ENCODE assay signal across 8 mouse cellular contexts in genomic region chr6:115037103-115038094, GRCm38 (mm10). TPM values are rescaled to one million over a fixed set of nuclear protein-coding genes. Genes with fewer than 3 reads are reported as not detected.
DNase-seq lines count a peak whose midpoint lies in the region; ATAC-seq and TF ChIP-seq lines count a peak whose summit lies in the region.

TSS of gene Tamm41 (minus strand) at chr6:115037876.

- H3K4me1 ChIP-seq in heart, embryonic 13.5 days: peaks cover 15% of the 10 kb centered on the region
- peaks cover 8% of the 10 kb centered on the region; the same call in 1 of the 2 replicates for H3K4me1 ChIP-seq in kidney, postnatal 0 days (replicated peaks; ENCODE audit: insufficient read depth, low read length)
- H3K4me1 ChIP-seq in liver, embryonic 12.5 days: peaks cover 17% of the 10 kb centered on the region

- peak; percentile 86 for ATAC-seq in heart, embryonic 13.5 days (ENCODE audit: extremely low read depth, insufficient number of reproducible peaks, low FRiP score, low TSS enrichment)
- peak; percentile 93 for ATAC-seq in kidney, postnatal 0 days (replicated peaks; ENCODE audit: low FRiP score, low read depth)
- peak; percentile 89 for ATAC-seq in liver, embryonic 12.5 days

- under 1% methylated on average over 57 of the region's 57 CpGs for WGBS in heart, embryonic 13.5 days
- 2% methylated on average over 57 of the region's 57 CpGs for WGBS in kidney, postnatal 0 days
- 1% methylated on average over 55 of the region's 57 CpGs for WGBS in liver, embryonic 12.5 days (ENCODE audit: insufficient replicate concordance)

- no peaks in the 10 kb centered on the region for H3K9me3 ChIP-seq in heart, embryonic 13.5 days
- no peaks in the 10 kb centered on the region for H3K9me3 ChIP-seq in kidney, postnatal 0 days (replicated peaks; ENCODE audit: low read length)
- H3K9me3 ChIP-seq in liver, embryonic 12.5 days (replicated peaks): no peaks in the 10 kb centered on the region

- no peaks in the 10 kb centered on the region for H3K27me3 ChIP-seq in heart, embryonic 13.5 days (replicated peaks)
- H3K27me3 ChIP-seq in kidney, postnatal 0 days (ENCODE audit: insufficient read depth, low read length): no peaks in the 10 kb centered on the region
- H3K27me3 ChIP-seq in liver, embryonic 12.5 days (replicated peaks): 0 out of 2 replicates have a peak, but pooled peaks cover 3% of the 10 kb centered on the region
- H3K27me3 ChIP-seq in splenic B cell, adult 2 months (ENCODE audit: control insufficient read depth, insufficient read depth, low read length, poor library complexity, severe bottlenecking): no peaks in the 10 kb centered on the region

- DNase-seq in CD8-positive naive resting alpha-beta T cell, adult 2 months (ENCODE audit: low read depth in 2 of 2, low spot score in 2 of 2): peak; percentile 79 to 80
- peak; percentile 67 for DNase-seq in c-Kit-negative CD71-positive TER-119-positive erythroid progenitor cells, embryonic 14.5 days (ENCODE audit: low read depth, low spot score)
- DNase-seq in fibroblast of lung, adult 2 months (ENCODE audit: low read depth): peak; percentile 56
- peak; percentile 93 for DNase-seq in kidney, postnatal 0 days (ENCODE audit: low spot score)
- peak; percentile 92 for DNase-seq in naive thymus-derived CD4-positive, alpha-beta T cell, adult 2 months (ENCODE audit: low read depth)
- peak; percentile 92 for DNase-seq in splenic B cell, adult 2 months (ENCODE audit: low read depth, low spot score)

- peak within 1 kb of the TSS; percentile 96 for H3K4me3 ChIP-seq in heart, embryonic 13.5 days
- peak within 1 kb of the TSS; percentile 89 for H3K4me3 ChIP-seq in kidney, postnatal 0 days (replicated peaks; ENCODE audit: low read depth, low read length)
- H3K4me3 ChIP-seq in liver, embryonic 12.5 days: peak within 1 kb of the TSS; percentile 94

- peaks cover 30% of the 10 kb centered on the region for H3K36me3 ChIP-seq in heart, embryonic 13.5 days
- 0 out of 2 replicates have a peak, but pooled peaks cover 7% of the 10 kb centered on the region for H3K36me3 ChIP-seq in kidney, postnatal 0 days (ENCODE audit: insufficient read depth, low read length)
- H3K36me3 ChIP-seq in liver, embryonic 12.5 days: peaks cover 25% of the 10 kb centered on the region
- peaks cover 3% of the 10 kb centered on the region; the same call in 1 of the 2 replicates for H3K36me3 ChIP-seq in splenic B cell, adult 2 months (ENCODE audit: control insufficient read depth, insufficient read depth, low read length, poor library complexity, severe bottlenecking)

- peak within 1 kb of the TSS; percentile 91 for H3K9ac ChIP-seq in heart, embryonic 13.5 days
- H3K9ac ChIP-seq in kidney, postnatal 0 days (ENCODE audit: low read depth, low read length): peak within 1 kb of the TSS; percentile 78
- peak within 1 kb of the TSS; percentile 87 for H3K9ac ChIP-seq in liver, embryonic 12.5 days

- H3K27ac ChIP-seq in heart, embryonic 13.5 days (replicated peaks): no peak within 1 kb of the TSS
- H3K27ac ChIP-seq in kidney, postnatal 0 days: no peak within 1 kb of the TSS
- peak within 1 kb of the TSS; percentile 58 for H3K27ac ChIP-seq in liver, embryonic 12.5 days

- H3K4me2 ChIP-seq in heart, embryonic 13.5 days: peak within 1 kb of the TSS; percentile 93
- peak within 1 kb of the TSS; percentile 87 for H3K4me2 ChIP-seq in kidney, postnatal 0 days (ENCODE audit: low read length)
- peak within 1 kb of the TSS; percentile 90 for H3K4me2 ChIP-seq in liver, embryonic 12.5 days

- TF ChIP-seq CTCF in kidney, postnatal 0 days (IDR thresholded peaks at IDR 0.05; ENCODE audit: low read depth): peak; percentile 96

RNA-seq across cellular contexts. Expression of gene Tamm41, which starts in this region (rescaled TPM):
- polyA plus RNA-seq in heart, embryonic 13.5 days (2015; fragmentation: Nextera tagmentation; extraction: Ambion mirVana): 36.6 and 37.0 TPM in 2 replicates
- 52.3 and 58.3 TPM in 2 replicates for polyA plus RNA-seq in kidney, postnatal 0 days (2015; fragmentation: Nextera tagmentation; extraction: Ambion mirVana)
- 45.0 and 47.6 TPM in 2 replicates for polyA plus RNA-seq in liver, embryonic 12.5 days (2016; fragmentation: Nextera tagmentation; extraction: Ambion mirVana)
